Mouse (Mus musculus): ENCODE measurements around the gene Rhebl1. TPM values are rescaled to one million over a fixed set of nuclear protein-coding genes. Genes with fewer than 3 reads are reported as not detected.

Gene Rhebl1
- total and polyA plus RNA-seq, 2 experiments from 2014 or later: 10.2 to 25.7 TPM

GRCm38 (mm10) chr15:98867321-98867720, 27.0 kb downstream of the Rhebl1 start:
- TF ChIP-seq CTCF (IDR thresholded peaks at IDR 0.05; ENCODE audit: low read depth): no peak
- H3K36me3 ChIP-seq (ENCODE audit: insufficient read depth, low read length): peaks cover 40% of the 10 kb centered on the region
- H3K4me3 ChIP-seq (ENCODE audit: low read length): peak overlapping the region; percentile 100; the same call in 1 of the 2 replicates
- H3K27ac ChIP-seq: no peak overlapping the region
- no peak overlapping the region; the same call in 1 of the 2 replicates for H3K9ac ChIP-seq (replicated peaks; ENCODE audit: low read length)
- H3K27me3 ChIP-seq (ENCODE audit: insufficient read depth, low read length): no peaks in the 10 kb centered on the region
- ATAC-seq (no peak), DNase-seq (ENCODE audit: low spot score) (peak; percentile 67)
- WGBS: 57% methylated on average over 6 of the region's 6 CpGs
- no peaks in the 10 kb centered on the region for H3K9me3 ChIP-seq (ENCODE audit: low read length)
- H3K4me2 ChIP-seq (ENCODE audit: low read depth, low read length): peak overlapping the region; percentile 99
- peaks cover 28% of the 10 kb centered on the region for H3K4me1 ChIP-seq (ENCODE audit: insufficient read depth, low read length)

GRCm38 (mm10) chr15:98866501-98866900, 27.8 kb downstream of the Rhebl1 start:
- TF ChIP-seq CTCF (IDR thresholded peaks at IDR 0.05; ENCODE audit: low read depth): no peak
- H3K4me2 ChIP-seq (ENCODE audit: low read depth, low read length): no peak overlapping the region
- no peaks in the 10 kb centered on the region for H3K9me3 ChIP-seq (ENCODE audit: low read length)
- DNase-seq (ENCODE audit: low spot score) (no peak), ATAC-seq (no peak)
- no peak overlapping the region for H3K9ac ChIP-seq (replicated peaks; ENCODE audit: low read length)
- H3K4me1 ChIP-seq (ENCODE audit: insufficient read depth, low read length): peaks cover 28% of the 10 kb centered on the region
- H3K4me3 ChIP-seq (ENCODE audit: low read length): no peak overlapping the region
- H3K36me3 ChIP-seq (ENCODE audit: insufficient read depth, low read length): peaks cover 48% of the 10 kb centered on the region
- H3K27ac ChIP-seq: no peak overlapping the region
- 87% methylated on average over 5 of the region's 5 CpGs for WGBS
- no peaks in the 10 kb centered on the region for H3K27me3 ChIP-seq (ENCODE audit: insufficient read depth, low read length)

GRCm38 (mm10) chr15:98865771-98866170, 28.6 kb downstream of the Rhebl1 start:
- TF ChIP-seq CTCF (IDR thresholded peaks at IDR 0.05; ENCODE audit: low read depth): no peak
- Histone ChIP-seq H3K4me1 (ENCODE audit: insufficient read depth, low read length) (peaks cover 28% of the 10 kb centered on the region), H3K9me3 (ENCODE audit: low read length) (no peaks in the 10 kb centered on the region), H3K9ac (replicated peaks; ENCODE audit: low read length) (no peak overlapping the region), H3K4me2 (ENCODE audit: low read depth, low read length) (no peak overlapping the region), H3K27ac (no peak overlapping the region), H3K4me3 (ENCODE audit: low read length) (no peak overlapping the region), H3K36me3 (ENCODE audit: insufficient read depth, low read length) (peaks cover 56% of the 10 kb centered on the region), H3K27me3 (ENCODE audit: insufficient read depth, low read length) (no peaks in the 10 kb centered on the region)
- no peak for ATAC-seq
- DNase-seq (ENCODE audit: low spot score): no peak
- WGBS: 95% methylated on average over 8 of the region's 8 CpGs

- Histone ChIP-seq H3K9ac (replicated peaks; ENCODE audit: low read length) (no peak overlapping the region), H3K4me3 (ENCODE audit: low read length) (no peak overlapping the region), H3K4me2 (ENCODE audit: low read depth, low read length) (no peak overlapping the region), H3K27ac (no peak overlapping the region), H3K9me3 (ENCODE audit: low read length) (no peaks in the 10 kb centered on the region), H3K27me3 (ENCODE audit: insufficient read depth, low read length) (no peaks in the 10 kb centered on the region), H3K4me1 (ENCODE audit: insufficient read depth, low read length) (peaks cover 28% of the 10 kb centered on the region), H3K36me3 (ENCODE audit: insufficient read depth, low read length) (peaks cover 64% of the 10 kb centered on the region)
- no peak for ATAC-seq
- no peak for DNase-seq (ENCODE audit: low spot score)
- no peak for TF ChIP-seq CTCF (IDR thresholded peaks at IDR 0.05; ENCODE audit: low read depth)
- WGBS: 95% methylated on average over 6 of the region's 6 CpGs
Measured at GRCm38 (mm10) chr15:98864951-98865350, 29.4 kb downstream of the Rhebl1 start.

- Histone ChIP-seq H3K27me3 (ENCODE audit: insufficient read depth, low read length) (no peaks in the 10 kb centered on the region), H3K36me3 (ENCODE audit: insufficient read depth, low read length) (peaks cover 73% of the 10 kb centered on the region), H3K9ac (replicated peaks; ENCODE audit: low read length) (no peak overlapping the region), H3K27ac (no peak overlapping the region), H3K4me3 (ENCODE audit: low read length) (no peak overlapping the region), H3K4me2 (ENCODE audit: low read depth, low read length) (no peak overlapping the region), H3K9me3 (ENCODE audit: low read length) (no peaks in the 10 kb centered on the region), H3K4me1 (ENCODE audit: insufficient read depth, low read length) (peaks cover 17% of the 10 kb centered on the region)
- ATAC-seq (no peak), DNase-seq (ENCODE audit: low spot score) (no peak)
- 92% methylated on average over 12 of the region's 12 CpGs for WGBS
- TF ChIP-seq CTCF (IDR thresholded peaks at IDR 0.05; ENCODE audit: low read depth): no peak
Measured at GRCm38 (mm10) chr15:98863451-98863958, 30.8 kb downstream of the Rhebl1 start.

GRCm38 (mm10) chr15:98861701-98862410, 32.5 kb downstream of the Rhebl1 start:
- DNase-seq (ENCODE audit: low spot score) (no peak), ATAC-seq (no peak)
- WGBS: 82% methylated on average over 21 of the region's 21 CpGs
- H3K4me3 ChIP-seq (ENCODE audit: low read length): no peak overlapping the region
- no peak overlapping the region for H3K4me2 ChIP-seq (ENCODE audit: low read depth, low read length)
- no peak for TF ChIP-seq CTCF (IDR thresholded peaks at IDR 0.05; ENCODE audit: low read depth)
- no peak overlapping the region for H3K9ac ChIP-seq (replicated peaks; ENCODE audit: low read length)
- H3K9me3 ChIP-seq (ENCODE audit: low read length): no peaks in the 10 kb centered on the region
- 0 out of 2 replicates have a peak, but pooled peaks cover under 1% of the 10 kb centered on the region for H3K4me1 ChIP-seq (ENCODE audit: insufficient read depth, low read length)
- H3K27me3 ChIP-seq (ENCODE audit: insufficient read depth, low read length): no peaks in the 10 kb centered on the region
- H3K36me3 ChIP-seq (ENCODE audit: insufficient read depth, low read length): peaks cover 89% of the 10 kb centered on the region
- H3K27ac ChIP-seq: no peak overlapping the region

- peaks cover 91% of the 10 kb centered on the region for H3K36me3 ChIP-seq (ENCODE audit: insufficient read depth, low read length)
- H3K27ac ChIP-seq: no peak overlapping the region
- no peaks in the 10 kb centered on the region for H3K27me3 ChIP-seq (ENCODE audit: insufficient read depth, low read length)
- H3K9me3 ChIP-seq (ENCODE audit: low read length): no peaks in the 10 kb centered on the region
- 94% methylated on average over 18 of the region's 18 CpGs for WGBS
- no peak for DNase-seq (ENCODE audit: low spot score)
- no peak overlapping the region for H3K4me3 ChIP-seq (ENCODE audit: low read length)
- H3K4me1 ChIP-seq (ENCODE audit: insufficient read depth, low read length): no peaks in the 10 kb centered on the region
- no peak for ATAC-seq
- H3K9ac ChIP-seq (replicated peaks; ENCODE audit: low read length): no peak overlapping the region
- TF ChIP-seq CTCF (IDR thresholded peaks at IDR 0.05; ENCODE audit: low read depth): no peak
- H3K4me2 ChIP-seq (ENCODE audit: low read depth, low read length): no peak overlapping the region
Measured at GRCm38 (mm10) chr15:98860921-98861320, 33.4 kb downstream of the Rhebl1 start.
